13 mouse cellular contexts compared by ENCODE assay signal in genomic region chr8:102538886-102539285, GRCm38 (mm10).
"Had no signal": no experiment of that assay in that cellular context is flagged by ENCODE, and none has a peak within 500 bp of the region (broad histone marks: within the 10 kb centered on the region; RNA-seq: fewer than 3 reads in every experiment).

No protein-coding gene starts in this region.

- DNase-seq: gastrocnemius, postnatal 14 days; gastrocnemius, postnatal 36 days; heart, adult 11 months; heart, adult 2 months; heart, postnatal 14 days; heart, postnatal 36 days; kidney, adult 11 months; kidney, adult 2 months; kidney, adult 9 months; kidney, postnatal 14 days; kidney, postnatal 36 days; layer of hippocampus, adult 9-11 months; layer of hippocampus, postnatal 36 days had no signal
